Mouse (Mus musculus): ENCODE measurements around the gene Dand5.

Gene Dand5

DNA sequence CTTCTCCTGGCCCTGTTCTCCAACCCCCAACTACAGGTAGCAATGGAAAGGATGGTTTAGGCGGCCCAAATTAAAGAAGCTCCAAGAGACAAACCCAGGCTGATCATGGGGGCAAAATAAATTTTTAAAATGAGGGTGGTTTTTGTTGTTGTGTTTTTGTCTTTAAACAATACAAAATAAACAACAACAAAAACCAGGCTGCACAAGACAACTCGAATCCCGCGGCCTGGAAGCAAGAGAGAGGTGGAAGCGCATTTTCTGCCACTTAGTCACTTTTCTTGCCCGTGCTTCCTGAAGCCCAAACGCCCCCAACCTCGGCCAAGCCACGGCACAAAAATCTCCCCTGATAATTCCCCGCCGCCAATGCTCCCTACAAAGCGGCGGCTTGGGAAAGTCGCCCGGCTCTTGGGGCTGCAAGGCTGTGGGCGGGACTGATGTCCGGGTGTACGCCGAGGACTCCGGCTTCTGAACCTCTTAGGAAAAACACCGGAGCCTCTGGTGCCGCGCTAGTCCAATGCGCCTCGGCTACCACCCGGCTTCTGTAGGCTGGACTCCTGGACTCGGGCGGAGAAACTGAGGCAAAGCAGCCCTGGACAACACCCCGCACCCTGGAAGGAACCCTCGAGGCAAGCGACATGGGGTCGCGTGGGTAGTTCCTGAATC lies 38.6 kb downstream of the Dand5 start:
- TF ChIP-seq GATA4 (IDR thresholded peaks at IDR 0.05; ENCODE audit: insufficient replicate concordance, low read length), result no peak

DNA sequence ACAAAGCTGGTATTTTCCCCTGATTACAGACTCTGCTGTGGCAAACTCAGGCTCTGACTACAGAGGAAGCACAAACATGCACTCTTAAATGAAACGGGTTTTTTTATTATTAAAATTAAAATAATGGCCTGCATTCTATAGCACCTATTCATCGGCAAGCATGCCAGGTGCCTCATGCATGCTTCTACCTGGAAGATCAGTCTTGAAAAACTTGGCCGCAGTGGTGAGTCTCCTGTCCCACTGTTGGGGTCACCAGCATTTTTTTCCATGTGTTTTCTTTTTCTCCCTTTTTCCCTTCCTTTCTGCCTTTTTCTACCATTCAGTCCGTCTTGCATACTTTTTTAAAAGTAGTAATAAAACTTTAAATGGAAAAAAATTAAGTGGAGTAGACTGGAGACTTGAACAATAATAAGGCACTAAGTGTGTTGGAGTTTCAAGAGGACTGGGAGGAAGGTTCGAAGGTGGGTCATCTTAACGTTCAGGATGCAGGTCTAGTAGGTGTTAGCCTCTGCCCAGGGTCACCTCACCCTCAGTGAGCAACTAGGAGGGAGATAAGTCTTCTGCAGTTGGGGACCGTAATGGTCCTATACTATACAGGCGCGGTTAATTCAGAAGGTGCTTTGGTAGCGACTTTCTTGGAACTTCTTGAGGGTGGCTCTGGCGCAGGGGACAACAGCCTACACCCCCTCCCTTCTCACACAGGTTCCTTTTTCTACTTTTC lies 39.3 kb downstream of the Dand5 start:
- TF ChIP-seq GATA4 (IDR thresholded peaks at IDR 0.05; ENCODE audit: insufficient replicate concordance, low read length), result no peak

DNA sequence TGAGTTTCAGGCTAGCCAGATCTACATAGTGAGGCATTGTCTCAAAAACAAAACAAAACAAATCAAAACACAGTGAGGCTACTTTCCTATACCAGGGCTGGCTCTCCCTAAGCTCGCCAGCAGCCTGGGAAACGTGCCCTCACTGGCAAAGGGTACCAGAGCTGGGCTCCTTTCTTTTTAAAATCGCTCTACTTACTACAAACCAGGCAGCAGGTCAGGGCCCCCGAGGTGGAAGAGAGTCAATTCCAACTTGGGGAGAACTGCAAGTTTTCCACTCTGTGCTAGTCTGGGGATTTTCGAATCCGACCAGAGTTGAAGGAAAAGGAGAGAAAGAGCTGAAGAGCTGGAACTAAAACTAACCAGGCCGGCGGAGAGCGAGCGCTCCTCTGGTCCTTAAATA lies 39.9 kb downstream of the Dand5 start:
- no peak for TF ChIP-seq GATA4 (IDR thresholded peaks at IDR 0.05; ENCODE audit: insufficient replicate concordance, low read length)

DNA sequence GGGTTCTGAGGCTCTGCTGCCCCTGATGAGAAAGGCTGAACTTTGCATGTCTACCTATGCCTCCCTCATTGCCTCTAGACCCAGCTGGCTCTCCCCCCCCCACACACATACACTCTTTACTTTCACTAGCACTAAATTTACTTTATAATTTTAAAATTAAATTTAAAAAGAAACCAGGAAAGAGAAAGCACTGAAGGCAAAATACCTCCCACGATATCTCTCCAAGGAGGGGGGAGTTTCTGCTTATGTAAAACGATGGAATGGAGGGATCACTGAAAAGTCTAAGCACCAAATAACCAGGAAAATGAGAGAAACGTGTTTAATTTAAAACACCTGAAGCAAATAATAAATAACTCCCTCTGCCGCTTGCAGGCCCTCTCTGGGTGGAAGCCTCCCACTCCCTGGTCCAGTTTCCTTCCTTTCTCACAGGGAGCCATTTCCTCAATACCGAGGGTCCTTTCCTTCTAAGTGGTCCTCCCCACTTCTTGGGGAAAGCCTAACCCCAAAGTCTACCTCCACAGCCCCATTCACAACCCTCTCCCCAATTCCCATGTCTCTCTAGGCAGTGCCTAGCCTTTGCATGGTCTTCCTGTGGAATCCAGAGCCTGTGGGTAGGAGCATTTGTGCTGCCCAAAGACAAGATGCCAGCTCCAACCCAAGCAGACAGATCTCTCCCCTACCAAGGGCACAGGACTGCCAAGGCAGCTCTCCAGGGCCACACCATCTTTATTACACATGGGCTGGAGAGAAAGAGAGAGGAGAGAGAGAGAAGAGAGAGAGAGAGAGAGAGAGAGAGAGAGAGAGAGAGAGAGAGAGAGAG lies 40.7 kb downstream of the Dand5 start:
- TF ChIP-seq GATA4 (IDR thresholded peaks at IDR 0.05; ENCODE audit: insufficient replicate concordance, low read length), result no peak

DNA sequence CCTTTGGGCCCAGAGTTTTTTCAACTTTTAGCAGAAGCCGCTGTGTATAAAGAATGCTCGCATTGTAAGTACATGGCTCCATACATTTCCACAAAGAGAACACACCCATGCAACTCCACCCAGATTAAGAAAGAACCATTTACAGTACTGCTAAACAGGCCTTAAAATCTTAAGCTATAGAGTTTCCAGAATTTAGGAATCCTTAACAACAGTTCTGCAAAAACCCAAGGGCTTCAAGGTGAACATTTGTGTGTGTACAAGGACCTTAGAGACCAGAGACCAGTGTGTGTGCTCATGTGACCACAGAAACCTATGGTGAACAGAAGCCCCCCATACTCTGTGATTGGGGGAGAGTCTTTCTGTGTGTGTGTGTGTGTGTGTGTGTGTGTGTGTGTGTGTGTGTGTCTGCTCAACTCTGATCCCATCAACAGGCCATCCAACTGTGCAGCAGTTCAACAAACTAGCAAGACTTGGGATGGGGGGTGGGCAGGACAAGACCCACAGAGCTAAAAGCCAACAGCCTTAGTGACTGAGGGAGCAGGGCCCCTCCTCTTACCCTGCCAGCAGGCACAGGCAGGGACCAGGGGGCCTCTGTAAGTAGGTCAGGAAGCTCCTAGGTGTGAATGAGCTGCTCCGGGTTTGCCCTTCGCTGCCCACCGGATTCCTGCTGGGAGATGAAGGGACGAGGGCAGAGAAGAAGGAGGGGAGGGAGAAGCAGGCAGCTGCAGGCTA lies 41.5 kb downstream of the Dand5 start:
- TF ChIP-seq GATA4 (IDR thresholded peaks at IDR 0.05; ENCODE audit: insufficient replicate concordance, low read length), result no peak

DNA sequence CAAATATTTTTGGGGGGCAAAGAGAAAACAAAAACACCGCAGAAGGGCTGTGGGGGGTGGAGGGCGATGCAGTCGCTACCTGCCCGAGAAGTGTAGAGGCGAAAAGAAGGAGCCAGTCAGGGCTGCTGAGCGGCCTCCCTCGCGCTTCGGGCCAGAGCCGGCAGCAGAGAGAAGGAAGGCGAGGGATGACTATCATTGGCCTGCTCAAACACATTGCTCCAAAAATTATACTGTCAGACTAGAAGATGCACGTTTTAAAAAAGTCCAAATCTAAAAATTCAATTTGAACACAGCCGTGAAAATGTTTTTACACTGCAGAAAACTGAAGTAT lies 42.4 kb downstream of the Dand5 start:
- no peak for TF ChIP-seq GATA4 (IDR thresholded peaks at IDR 0.05; ENCODE audit: insufficient replicate concordance, low read length)

DNA sequence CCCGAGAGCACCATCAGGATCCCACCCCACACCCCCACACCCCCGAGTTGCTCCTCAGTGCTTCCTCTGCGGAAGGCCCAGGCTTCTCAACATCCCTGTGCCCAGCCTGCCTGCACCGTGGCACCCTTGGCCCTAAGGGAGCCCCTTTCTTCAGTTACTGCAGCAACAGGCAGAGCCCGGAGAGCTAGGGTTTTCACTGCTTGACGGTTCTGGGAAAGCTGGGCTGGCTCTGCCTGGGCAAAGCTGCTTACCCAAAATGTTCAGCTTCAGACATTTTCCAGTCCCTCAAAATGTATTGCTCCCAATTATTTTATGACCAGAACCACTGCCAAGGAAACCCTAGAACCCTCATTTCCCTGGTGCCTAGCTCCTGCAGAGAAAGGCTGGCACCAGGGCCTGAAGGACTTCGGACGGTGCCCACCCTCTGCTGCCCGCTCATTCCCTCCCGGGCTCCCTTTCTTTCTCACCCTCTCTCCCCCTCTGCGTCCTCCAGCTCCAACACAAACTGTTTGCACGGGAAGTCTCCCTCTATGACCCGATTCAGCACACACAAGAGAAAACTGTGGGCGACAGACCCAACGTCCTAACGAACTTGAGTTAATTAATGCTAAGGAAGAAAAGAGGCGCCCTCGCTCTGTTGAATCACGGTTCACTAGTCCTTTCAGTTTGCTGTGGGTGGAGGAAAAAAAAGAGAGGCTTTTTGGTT lies 43.0 kb downstream of the Dand5 start:
- no peak for TF ChIP-seq GATA4 (IDR thresholded peaks at IDR 0.05; ENCODE audit: insufficient replicate concordance, low read length)

DNA sequence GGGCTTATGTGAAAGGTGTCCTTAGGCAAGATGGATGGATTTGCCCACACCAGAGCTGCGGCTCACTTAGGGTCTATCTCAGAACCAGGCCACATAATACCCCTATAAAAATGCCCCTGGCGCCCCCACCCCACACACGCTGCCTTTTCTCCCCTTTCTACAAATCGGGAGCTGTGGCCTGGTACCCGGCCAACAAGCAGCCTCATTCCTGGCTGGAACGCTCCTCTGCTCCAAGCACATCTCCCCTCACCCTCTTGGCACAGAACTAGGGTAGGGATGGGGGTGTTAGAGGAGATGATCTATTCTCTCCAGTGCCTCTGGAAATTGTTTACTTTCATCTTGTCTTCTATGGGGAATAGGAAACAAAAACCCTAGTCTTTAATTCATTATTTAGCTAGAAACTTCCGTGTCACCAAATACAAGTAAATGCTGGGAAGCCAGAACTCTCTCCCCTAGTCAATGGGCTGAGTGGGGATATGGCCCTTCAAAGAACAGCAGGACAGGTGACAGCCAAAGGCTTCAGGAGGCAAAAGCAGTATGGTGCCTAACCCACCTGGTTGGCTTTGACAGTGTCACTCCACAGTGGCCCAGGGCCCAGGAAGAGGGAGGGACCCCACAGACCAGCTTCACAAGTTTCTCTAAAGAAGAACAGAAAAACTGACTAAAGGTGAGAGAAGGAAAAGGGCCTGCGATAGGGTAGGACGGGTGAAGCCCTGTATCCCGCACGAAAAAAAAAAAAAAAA lies 43.8 kb downstream of the Dand5 start:
- no peak for TF ChIP-seq GATA4 (IDR thresholded peaks at IDR 0.05; ENCODE audit: insufficient replicate concordance, low read length)

DNA sequence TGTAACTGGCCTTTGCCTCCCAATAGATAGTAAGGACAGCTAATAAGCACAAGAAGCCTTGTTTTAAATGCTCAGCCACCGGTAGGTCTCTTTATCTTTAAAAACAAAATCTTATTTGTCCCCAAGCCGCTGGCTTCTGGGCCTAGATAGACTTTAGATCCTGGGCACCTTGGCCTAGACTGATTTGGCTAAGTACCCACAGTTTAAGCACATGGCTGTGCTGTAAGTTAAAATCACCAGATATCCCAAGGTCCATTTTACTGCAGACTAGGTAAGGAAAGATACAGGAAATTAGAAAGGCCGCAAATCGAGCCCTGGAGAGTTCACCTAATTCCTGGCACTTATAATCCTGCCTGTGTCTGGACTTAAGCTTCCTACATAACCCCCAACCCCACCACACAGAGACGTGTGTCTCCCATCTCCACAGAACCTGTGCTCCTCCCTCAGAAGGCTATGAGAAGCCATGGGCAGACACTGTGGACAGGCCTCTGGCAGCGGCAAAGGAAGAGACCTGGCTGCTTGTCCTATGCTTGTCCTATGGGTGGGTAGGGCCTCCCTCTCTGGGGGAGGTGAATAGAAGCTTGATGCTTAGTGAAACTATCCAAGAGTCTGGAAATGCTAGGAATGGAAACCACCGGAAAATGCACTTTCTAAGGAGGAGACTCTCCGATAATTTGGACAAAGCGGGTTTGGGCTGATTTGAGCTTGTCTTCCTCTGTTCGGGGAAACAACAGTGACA lies 44.6 kb downstream of the Dand5 start:
- TF ChIP-seq GATA4 (IDR thresholded peaks at IDR 0.05; ENCODE audit: insufficient replicate concordance, low read length), result no peak

DNA sequence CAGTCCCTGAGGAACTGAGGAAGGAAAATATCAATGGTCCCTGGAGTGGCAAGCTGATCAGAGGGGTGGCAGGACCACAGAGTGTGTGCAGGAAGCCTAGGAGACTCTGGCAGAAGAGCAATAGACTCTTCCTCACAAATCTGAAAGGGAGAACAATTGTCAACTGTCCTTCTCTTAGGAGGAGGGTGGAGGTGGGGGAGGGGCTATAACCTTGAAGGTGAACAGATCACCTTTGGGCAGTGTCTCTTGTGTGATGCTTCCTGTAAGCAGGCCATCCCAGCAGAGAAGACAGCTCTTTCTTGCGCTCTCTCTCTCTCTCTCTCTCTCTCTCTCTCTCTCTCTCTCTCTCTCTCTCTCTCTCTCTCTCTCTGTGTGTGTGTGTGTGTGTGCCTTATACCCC lies 46.1 kb downstream of the Dand5 start:
- no peak for TF ChIP-seq GATA4 (IDR thresholded peaks at IDR 0.05; ENCODE audit: insufficient replicate concordance, low read length)

DNA sequence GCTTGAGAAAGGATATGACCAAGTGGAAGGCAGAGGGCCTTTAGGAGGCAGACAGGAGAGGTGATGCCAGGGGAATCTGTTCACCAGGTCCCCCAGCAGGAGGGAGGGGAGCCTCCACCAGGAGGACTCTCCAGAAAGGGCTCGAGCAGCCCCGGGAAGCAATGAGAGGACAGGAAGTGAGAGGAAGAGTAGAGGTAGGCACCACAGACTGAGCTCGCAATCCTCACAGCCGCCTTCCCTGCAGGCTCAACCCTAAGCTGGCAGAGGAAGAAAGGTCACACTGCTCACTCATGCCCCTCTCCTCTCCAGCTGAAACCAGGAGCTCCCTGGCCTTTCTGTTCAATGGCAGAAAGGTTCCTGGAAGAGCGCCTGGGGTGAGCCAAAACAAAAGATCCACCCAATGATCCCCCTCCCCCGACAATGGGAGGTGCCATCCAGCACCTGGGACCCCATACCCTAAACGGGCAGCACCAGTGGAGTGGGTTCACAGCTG lies 47.0 kb downstream of the Dand5 start:
- no peak for TF ChIP-seq GATA4 (IDR thresholded peaks at IDR 0.05; ENCODE audit: insufficient replicate concordance, low read length)

DNA sequence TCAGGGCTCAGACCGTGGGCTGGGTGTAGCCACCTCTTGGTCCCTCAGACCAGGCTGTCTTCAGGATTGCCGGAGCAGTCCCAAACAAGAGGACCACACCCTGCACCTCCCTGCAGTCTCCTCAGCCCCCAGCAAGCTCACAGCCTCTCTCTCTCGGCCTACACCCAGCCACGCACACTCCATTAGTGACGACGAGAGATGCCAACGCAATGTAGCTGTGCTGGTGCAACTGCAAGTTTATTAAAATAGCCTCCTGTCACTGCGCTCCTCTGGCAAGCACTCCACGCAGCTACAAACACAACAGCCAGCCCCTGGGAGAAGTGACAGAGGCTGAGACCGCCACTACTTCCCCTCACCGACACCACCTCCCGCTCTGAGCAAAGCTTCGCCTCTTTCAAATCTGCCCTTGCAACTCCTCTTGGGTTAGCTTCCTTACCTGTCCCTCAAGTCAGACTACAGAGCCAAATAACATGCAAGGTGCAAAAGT lies 47.5 kb downstream of the Dand5 start:
- no peak for TF ChIP-seq GATA4 (IDR thresholded peaks at IDR 0.05; ENCODE audit: insufficient replicate concordance, low read length)

DNA sequence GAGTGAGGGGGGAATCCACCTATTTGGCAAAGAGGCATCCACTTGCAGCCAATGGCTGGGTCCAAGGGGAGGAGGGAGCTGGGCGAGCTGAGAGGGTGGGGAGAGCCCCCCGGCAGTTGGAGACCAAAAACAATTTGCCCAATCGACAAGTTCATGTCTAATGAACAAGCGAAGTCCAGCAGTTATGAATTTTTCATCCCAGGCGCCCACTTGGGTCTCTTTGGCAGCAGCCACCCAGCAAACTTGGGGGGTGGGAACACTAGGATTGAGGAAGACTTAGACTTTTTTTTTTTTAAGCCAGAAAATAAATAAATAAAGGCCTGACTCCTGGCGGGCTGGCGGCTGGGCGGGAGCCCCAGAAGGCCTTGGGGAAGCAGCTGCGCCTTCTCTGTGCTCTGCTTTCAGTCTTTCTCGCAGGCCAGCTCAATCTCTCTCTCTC lies 48.1 kb downstream of the Dand5 start:
- TF ChIP-seq GATA4 (IDR thresholded peaks at IDR 0.05; ENCODE audit: insufficient replicate concordance, low read length), result no peak

Data from liver, adult (tissue).